Mouse (Mus musculus): ENCODE data around the gene Cpsf4. TPM values are rescaled to one million over a fixed set of nuclear protein-coding genes. Genes with fewer than 3 reads are reported as not detected.
"Not testable (repeated sequence)": the region's sequence is repeated elsewhere in the genome, so short reads cannot be mapped to it uniquely, and the experiment has no call there.

The Cpsf4 gene
- polyA plus RNA-seq, 1 experiment, result 31.3 TPM

DNA sequence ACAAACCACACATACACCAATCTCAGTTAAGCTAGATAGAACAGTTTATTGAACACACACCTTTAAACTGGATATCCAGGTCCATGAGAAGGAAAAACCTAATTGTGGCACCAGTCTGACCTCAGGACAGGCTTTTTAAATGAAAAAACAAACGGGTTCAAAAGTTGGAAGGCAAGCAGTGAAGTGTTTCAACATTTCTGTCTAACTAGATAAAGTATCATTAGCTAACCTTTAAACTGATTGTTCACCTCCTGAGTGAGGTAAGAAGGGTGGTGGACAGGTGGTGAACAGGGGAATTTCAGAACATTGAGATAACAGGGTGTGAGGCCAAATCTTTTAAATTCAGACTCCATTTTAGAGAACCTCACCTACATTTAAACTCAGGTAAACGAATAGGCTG, 59.4 kb downstream of the Cpsf4 start:
- Histone ChIP-seq H3ac (ENCODE audit: control insufficient read depth, insufficient read length) (no peak overlapping the region), H3K4me2 (ENCODE audit: low read depth) (no peak overlapping the region), H3K4me3 (no peak overlapping the region), H3K79me2 (ENCODE audit: control insufficient read depth, insufficient read depth) (no peaks in the 10 kb centered on the region), H3K36me3 (ENCODE audit: control insufficient read depth, insufficient read depth) (no peaks in the 10 kb centered on the region), H3K27me3 (ENCODE audit: control insufficient read depth, insufficient read depth, insufficient read length) (no peaks in the 10 kb centered on the region)
- TF ChIP-seq SRF (IDR thresholded peaks at IDR 0.05; ENCODE audit: control insufficient read depth, insufficient read length, low read depth), result no peak
- no peak for TF ChIP-seq POLR2AphosphoS2 (IDR thresholded peaks at IDR 0.05; ENCODE audit: insufficient read length, low read depth)
- no peak for TF ChIP-seq MYOD1 (IDR thresholded peaks at IDR 0.05; ENCODE audit: control insufficient read depth in 1 of 3, insufficient read length in 2 of 3, low read depth in 2 of 3)

DNA sequence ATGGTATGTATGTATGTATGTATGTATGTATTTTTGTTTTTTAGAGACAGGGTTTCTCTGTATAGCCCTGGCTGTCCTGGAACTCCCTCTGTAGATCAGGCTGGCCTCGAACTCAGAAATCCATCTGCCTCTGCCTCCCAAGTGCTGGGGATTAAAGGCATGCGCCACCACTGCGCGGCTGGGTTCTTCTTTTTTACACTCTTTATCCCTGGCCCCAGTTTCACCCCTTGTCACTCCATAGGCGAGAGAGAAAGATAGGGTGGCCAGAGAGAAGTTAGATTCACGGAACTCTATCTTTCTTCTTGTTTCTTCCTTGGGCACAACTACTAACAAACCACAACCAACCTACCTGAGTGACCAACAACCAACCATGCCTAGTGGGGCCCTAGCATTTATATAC, 62.3 kb downstream of the Cpsf4 start:
- H3K27me3 ChIP-seq (ENCODE audit: control insufficient read depth, insufficient read depth, insufficient read length); H3K36me3 ChIP-seq (ENCODE audit: control insufficient read depth, insufficient read depth); H3K4me3 ChIP-seq; H3ac ChIP-seq (ENCODE audit: control insufficient read depth, insufficient read length); H3K4me2 ChIP-seq (ENCODE audit: low read depth): not testable (repeated sequence)
- H3K79me2 ChIP-seq (ENCODE audit: control insufficient read depth, insufficient read depth), result peaks cover 27% of the 10 kb centered on the region

DNA sequence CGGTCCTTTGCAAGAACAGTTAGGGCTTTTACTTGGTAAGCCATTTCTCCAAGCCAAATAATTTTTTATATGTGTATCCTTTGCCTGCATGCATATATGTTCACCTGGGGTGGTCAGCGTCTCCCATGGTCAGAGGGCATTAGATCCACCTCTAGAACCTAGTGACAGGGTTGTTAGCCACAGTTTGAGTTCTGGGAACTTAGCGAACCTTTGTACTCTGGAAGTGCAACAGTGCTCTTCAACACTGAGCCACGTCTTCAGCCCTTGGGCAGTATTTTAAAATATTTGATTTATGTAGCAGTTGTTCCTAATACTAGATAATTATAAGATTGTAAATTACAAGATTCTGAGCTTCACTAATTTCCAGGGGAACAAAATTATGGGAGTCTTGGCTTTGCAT, 63.6 kb downstream of the Cpsf4 start:
- H3K4me2 ChIP-seq (ENCODE audit: low read depth), result peak overlapping the region; percentile 95
- peak overlapping the region; percentile 71 for H3K4me3 ChIP-seq
- H3K36me3 ChIP-seq (ENCODE audit: control insufficient read depth, insufficient read depth), result peaks cover 15% of the 10 kb centered on the region
- peaks cover 41% of the 10 kb centered on the region for H3K79me2 ChIP-seq (ENCODE audit: control insufficient read depth, insufficient read depth)
- TF ChIP-seq MAX (IDR thresholded peaks at IDR 0.05; ENCODE audit: low read depth), result no peak
- TF ChIP-seq TCF3 (IDR thresholded peaks at IDR 0.05; ENCODE audit: insufficient read length, low read depth), result no peak
- TF ChIP-seq CEBPB (IDR thresholded peaks at IDR 0.05; ENCODE audit: insufficient read depth, poor library complexity, severe bottlenecking), result no peak
- no peak for TF ChIP-seq E2F4 (IDR thresholded peaks at IDR 0.05; ENCODE audit: insufficient read depth)
- no peak for TF ChIP-seq MYOG (IDR thresholded peaks at IDR 0.05; ENCODE audit: control insufficient read depth in 1 of 3, insufficient read depth in 1 of 3, insufficient read length in 2 of 3, low read depth in 2 of 3)
- TF ChIP-seq USF1 (IDR thresholded peaks at IDR 0.05; ENCODE audit: low read depth), result no peak
- TF ChIP-seq REST (IDR thresholded peaks at IDR 0.05; ENCODE audit: insufficient read depth, insufficient read length), result no peak
- no peak for TF ChIP-seq MYOD1 (IDR thresholded peaks at IDR 0.05; ENCODE audit: control insufficient read depth in 1 of 3, insufficient read length in 2 of 3, low read depth in 2 of 3)
- TF ChIP-seq POLR2A (IDR thresholded peaks at IDR 0.05; ENCODE audit: insufficient read length, low read depth), result no peak
- no peak for TF ChIP-seq TCF12 (IDR thresholded peaks at IDR 0.05; ENCODE audit: insufficient read depth, poor library complexity, severe bottlenecking)
- TF ChIP-seq SRF (IDR thresholded peaks at IDR 0.05; ENCODE audit: control insufficient read depth, insufficient read length, low read depth), result no peak
- TF ChIP-seq POLR2AphosphoS2 (IDR thresholded peaks at IDR 0.05; ENCODE audit: insufficient read length, low read depth), result no peak
- H3ac ChIP-seq (ENCODE audit: control insufficient read depth, insufficient read length), result no peak overlapping the region
- H3K27me3 ChIP-seq (ENCODE audit: control insufficient read depth, insufficient read depth, insufficient read length), result no peaks in the 10 kb centered on the region

DNA sequence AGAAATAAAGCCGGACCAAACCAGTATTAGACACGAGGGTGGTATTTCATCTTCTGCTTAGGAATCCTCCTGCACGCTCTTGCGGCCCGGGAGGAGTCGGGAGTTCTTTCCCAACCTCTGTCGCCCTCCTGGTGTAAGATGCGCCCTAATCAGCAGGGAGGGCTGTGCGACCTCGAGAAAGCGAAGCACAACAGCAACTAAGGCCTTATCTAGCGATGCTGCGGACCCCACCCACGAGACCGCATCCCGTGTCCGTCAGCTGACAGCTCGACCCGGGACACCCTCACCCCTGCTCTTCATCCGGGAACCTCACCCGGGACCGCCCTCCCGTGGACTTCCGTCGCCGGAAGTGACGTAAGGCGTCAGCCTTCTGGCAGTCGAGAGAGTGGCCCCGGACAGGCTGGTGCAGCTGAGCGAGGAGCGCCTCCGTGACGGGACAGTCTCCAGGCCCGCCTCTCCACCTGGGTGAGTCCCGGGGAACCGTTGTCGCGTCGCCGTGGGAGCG, 64.4 kb downstream of the Cpsf4 start, which contains the start of gene Zfp655:
TSS of gene Zfp655 (plus strand) at position 349 of the 505 bp plus-strand sequence.
- Histone ChIP-seq H3K27me3 (ENCODE audit: control insufficient read depth, insufficient read depth, insufficient read length) (no peaks in the 10 kb centered on the region), H3K4me2 (ENCODE audit: low read depth) (peak within 1 kb of the TSS; percentile 95), H3K79me2 (ENCODE audit: control insufficient read depth, insufficient read depth) (peaks cover 48% of the 10 kb centered on the region), H3ac (ENCODE audit: control insufficient read depth, insufficient read length) (peak within 1 kb of the TSS; percentile 64), H3K36me3 (ENCODE audit: control insufficient read depth, insufficient read depth) (peaks cover 18% of the 10 kb centered on the region), H3K4me3 (peak within 1 kb of the TSS; percentile 71)
- no peak for TF ChIP-seq SRF (IDR thresholded peaks at IDR 0.05; ENCODE audit: control insufficient read depth, insufficient read length, low read depth)
- peak; percentile 94 for TF ChIP-seq POLR2A (IDR thresholded peaks at IDR 0.05; ENCODE audit: insufficient read length, low read depth)
- TF ChIP-seq MYOD1 (IDR thresholded peaks at IDR 0.05; ENCODE audit: control insufficient read depth in 1 of 3, insufficient read length in 2 of 3, low read depth in 2 of 3), result peak in 1 of 3 experiments; percentile 41
- TF ChIP-seq E2F4 (IDR thresholded peaks at IDR 0.05; ENCODE audit: insufficient read depth), result no peak
- TF ChIP-seq POLR2AphosphoS2 (IDR thresholded peaks at IDR 0.05; ENCODE audit: insufficient read length, low read depth), result peak; percentile 94
- TF ChIP-seq TCF3 (IDR thresholded peaks at IDR 0.05; ENCODE audit: insufficient read length, low read depth), result no peak
- peak; percentile 65 for TF ChIP-seq USF1 (IDR thresholded peaks at IDR 0.05; ENCODE audit: low read depth)
- peak in 1 of 3 experiments; percentile 57 for TF ChIP-seq MYOG (IDR thresholded peaks at IDR 0.05; ENCODE audit: control insufficient read depth in 1 of 3, insufficient read depth in 1 of 3, insufficient read length in 2 of 3, low read depth in 2 of 3)

Other genes starting within 250 kb of the Cpsf4 start
- gene Smurf1, start 201.4 kb upstream of the Cpsf4 start, polyA plus RNA-seq (2012; fragmentation: generic; extraction: Trizol), result 32.9 TPM
- gene Gm4871, start 134.5 kb upstream of the Cpsf4 start, polyA plus RNA-seq (2012; fragmentation: generic; extraction: Trizol), result not detected
- gene 1700018F24Rik, start 124.2 kb upstream of the Cpsf4 start, polyA plus RNA-seq (2012; fragmentation: generic; extraction: Trizol), result not detected
- 67.2 TPM for gene Arpc1a, start 83.4 kb upstream of the Cpsf4 start, polyA plus RNA-seq (2012; fragmentation: generic; extraction: Trizol)
- gene Kpna7, start 83.2 kb upstream of the Cpsf4 start, polyA plus RNA-seq (2012; fragmentation: generic; extraction: Trizol), result not detected
- gene Arpc1b, start 53.0 kb upstream of the Cpsf4 start, polyA plus RNA-seq (2012; fragmentation: generic; extraction: Trizol), result 482 TPM
- gene Pdap1, start 27.0 kb upstream of the Cpsf4 start, polyA plus RNA-seq (2012; fragmentation: generic; extraction: Trizol), result 98.9 TPM
- gene Bud31, start 26.9 kb upstream of the Cpsf4 start, polyA plus RNA-seq (2012; fragmentation: generic; extraction: Trizol), result 130 TPM
- 16.6 TPM for gene Ptcd1, start 105 bp upstream of the Cpsf4 start, polyA plus RNA-seq (2012; fragmentation: generic; extraction: Trizol)
- gene Atp5j2, start 24.8 kb downstream of the Cpsf4 start, polyA plus RNA-seq (2012; fragmentation: generic; extraction: Trizol), result 683 TPM
- gene Zkscan14, start 34.7 kb downstream of the Cpsf4 start, polyA plus RNA-seq (2012; fragmentation: generic; extraction: Trizol), result 5.8 TPM
- 5.9 TPM for gene Zkscan5, start 37.3 kb downstream of the Cpsf4 start, polyA plus RNA-seq (2012; fragmentation: generic; extraction: Trizol)
- 11.5 TPM for gene Zfp655, start 64.5 kb downstream of the Cpsf4 start, polyA plus RNA-seq (2012; fragmentation: generic; extraction: Trizol)
- gene Zscan25, start 113.3 kb downstream of the Cpsf4 start, polyA plus RNA-seq (2012; fragmentation: generic; extraction: Trizol), result 10.0 TPM
- not detected for gene Cyp3a57, start 178.1 kb downstream of the Cpsf4 start, polyA plus RNA-seq (2012; fragmentation: generic; extraction: Trizol)